Mouse (Mus musculus): ENCODE measurements around the gene Naa80. TPM values are rescaled to one million over a fixed set of nuclear protein-coding genes. Genes with fewer than 3 reads are reported as not detected.

Naa80 gene
- 97.2 and 99.9 TPM in 2 replicates for polyA plus RNA-seq (2012; rRNA removed)

GRCm38 (mm10) chr9:107578587-107578986, at the start of gene Naa80:
Gene Naa80, plus strand, starts transcription at chr9:107578887.

DNA sequence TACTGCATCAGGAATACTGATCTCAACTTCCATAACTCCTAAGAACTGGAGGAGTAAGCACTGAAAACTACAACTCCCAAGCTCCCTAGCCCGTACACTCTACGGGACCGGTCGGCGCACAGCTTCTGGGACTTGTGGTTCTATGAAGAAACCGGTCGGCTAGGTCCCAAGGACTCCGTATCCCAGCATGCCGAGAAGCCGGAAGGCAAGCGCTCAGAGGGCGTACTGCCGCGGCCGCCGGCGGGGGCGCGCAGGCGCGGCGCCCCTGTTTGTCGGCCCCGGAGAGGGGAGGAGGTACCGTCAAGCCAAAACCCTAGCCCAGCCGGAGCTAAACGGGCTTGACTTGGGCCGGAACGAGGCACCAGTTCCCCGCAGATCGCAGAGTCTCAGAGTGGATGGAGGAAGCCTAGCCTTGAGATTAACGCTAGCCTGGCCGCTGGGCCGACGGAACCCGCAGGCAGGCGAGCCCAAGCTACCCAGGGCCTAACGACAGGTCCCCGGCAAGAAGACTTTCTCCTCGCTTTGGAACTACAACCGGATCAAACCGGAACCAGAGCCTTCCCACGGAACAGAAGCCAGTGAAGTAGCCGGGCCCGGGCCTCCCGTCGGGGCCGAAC, 44.8 kb upstream of the Naa80 start, which contains the start of gene Tmem115:
Gene Tmem115, plus strand, starts transcription at position 155 of the 617 bp plus-strand sequence.

DNA sequence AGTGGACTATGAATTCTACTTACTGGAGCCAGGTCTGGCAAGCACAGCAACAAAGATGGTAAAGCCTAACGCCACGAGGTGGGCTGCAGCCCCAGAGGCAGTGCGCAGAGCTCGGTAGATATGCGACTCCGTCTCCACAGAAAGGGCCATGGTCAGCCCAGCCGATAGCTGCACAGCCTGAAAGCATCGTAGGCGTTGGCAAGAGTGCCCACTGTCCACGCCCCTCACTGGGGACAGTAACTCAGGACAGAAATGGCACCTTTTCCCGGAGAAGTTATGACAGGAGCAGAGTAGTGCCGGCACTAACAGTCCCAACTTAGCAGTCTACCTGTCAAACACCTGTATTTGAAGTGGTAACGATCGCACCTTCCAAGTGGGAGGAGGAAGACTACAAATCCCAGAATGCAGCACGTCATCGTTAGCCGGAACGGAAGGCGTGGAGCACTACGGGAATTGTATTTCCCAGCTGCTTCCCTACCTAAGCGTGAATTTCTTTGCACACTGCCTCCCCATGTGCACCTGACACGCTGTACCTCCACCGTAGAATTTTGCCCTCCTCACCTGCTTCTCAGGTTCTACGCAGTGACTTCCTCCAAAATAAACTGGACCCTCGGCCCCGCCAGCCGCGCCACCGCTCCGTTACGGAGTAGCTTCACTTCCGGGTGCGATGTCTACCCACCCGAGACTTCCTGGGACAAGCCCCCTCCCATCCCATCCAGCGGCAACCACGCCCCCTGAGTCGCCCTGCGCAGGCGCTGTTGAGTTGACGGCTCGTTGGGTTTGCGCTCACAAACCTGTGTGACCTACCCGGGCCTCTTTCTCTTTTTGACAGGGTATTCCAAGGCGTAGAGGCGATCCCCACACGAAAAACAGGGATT, 37.0 kb upstream of the Naa80 start, which contains the start of the genes Cyb561d2 and Nprl2:
Gene Cyb561d2, minus strand, starts transcription at position 720 of the 878 bp plus-strand sequence.
Gene Nprl2, plus strand, starts transcription at position 753 of the 878 bp plus-strand sequence.

GRCm38 (mm10) chr9:107547026-107547425, 31.7 kb upstream of the Naa80 start, which contains the start of gene Zmynd10:
Gene Zmynd10, plus strand, starts transcription at chr9:107547298.

DNA sequence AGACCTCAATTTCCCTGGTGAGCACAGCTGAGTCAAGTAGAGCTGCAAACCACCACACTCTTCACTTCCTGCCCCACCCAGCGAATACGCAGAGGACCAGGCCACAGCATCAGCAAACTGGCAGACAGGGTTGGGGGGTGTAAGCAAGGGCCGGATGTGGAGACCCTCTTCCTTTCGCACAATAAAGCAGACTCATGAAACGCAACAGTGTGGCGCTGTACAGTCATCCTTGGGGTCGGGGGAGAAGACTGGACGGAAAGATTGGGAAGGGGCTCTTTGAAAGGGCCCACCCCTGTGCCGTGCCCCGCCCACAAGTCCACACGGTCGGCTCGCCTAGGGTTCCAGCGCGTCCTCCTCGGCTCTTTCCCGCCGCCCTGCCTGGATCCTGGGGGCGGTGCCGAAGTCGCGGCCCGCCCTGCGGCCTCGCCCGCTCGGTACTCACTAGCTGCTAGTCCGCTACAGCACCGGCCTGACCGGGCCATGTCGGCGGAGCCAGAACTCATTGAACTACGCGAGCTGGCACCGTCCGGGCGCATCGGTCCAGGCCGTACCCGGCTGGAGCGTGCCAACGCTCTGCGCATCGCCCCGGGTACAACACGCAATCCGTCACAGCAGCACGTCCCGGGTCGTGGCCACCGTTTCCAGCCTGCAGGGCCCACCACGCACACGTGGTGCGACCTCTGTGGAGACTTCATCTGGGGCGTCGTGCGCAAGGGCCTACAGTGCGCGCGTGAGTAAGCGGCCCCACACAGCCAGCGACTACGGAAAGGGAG, 27.4 kb upstream of the Naa80 start, which contains the start of gene Rassf1:
Gene Rassf1, plus strand, starts transcription at position 439 of the 773 bp plus-strand sequence.

GRCm38 (mm10) chr9:107563029-107563581, 15.6 kb upstream of the Naa80 start, which contains the start of gene Tusc2:
Gene Tusc2, plus strand, starts transcription at chr9:107563255.

DNA sequence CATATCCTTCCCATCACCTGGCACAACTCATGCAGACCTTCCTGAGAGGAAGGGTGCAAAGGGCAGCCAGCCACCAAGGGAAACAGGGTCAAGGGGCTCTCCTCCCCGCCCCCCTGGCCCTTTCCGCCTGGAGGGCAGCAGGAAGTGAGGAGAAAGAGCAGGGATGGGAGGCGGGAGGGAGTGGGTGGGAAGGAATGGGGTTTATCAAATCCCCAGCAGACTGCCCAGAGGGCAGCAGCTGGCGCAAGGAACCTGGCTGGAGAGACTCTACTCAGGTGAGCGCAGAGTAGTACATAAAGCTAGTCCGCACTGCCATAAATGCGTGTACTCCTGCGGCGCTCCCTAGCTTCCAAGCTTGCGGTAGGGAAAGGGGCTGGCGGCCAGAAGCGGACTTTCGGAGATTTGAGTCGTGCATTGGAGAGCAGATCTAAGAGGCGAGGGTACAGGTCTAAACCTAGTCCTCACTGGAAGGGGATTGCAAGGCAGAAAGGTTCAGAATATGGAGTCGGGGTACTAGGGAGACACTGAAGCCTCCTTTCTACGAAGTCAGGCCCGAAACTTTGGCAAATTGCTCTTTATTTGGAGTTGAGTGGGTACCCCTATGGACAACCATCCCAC, 10.9 kb upstream of the Naa80 start, which contains the start of gene Hyal2:
Gene Hyal2, plus strand, starts transcription at position 244 of the 618 bp plus-strand sequence.

DNA sequence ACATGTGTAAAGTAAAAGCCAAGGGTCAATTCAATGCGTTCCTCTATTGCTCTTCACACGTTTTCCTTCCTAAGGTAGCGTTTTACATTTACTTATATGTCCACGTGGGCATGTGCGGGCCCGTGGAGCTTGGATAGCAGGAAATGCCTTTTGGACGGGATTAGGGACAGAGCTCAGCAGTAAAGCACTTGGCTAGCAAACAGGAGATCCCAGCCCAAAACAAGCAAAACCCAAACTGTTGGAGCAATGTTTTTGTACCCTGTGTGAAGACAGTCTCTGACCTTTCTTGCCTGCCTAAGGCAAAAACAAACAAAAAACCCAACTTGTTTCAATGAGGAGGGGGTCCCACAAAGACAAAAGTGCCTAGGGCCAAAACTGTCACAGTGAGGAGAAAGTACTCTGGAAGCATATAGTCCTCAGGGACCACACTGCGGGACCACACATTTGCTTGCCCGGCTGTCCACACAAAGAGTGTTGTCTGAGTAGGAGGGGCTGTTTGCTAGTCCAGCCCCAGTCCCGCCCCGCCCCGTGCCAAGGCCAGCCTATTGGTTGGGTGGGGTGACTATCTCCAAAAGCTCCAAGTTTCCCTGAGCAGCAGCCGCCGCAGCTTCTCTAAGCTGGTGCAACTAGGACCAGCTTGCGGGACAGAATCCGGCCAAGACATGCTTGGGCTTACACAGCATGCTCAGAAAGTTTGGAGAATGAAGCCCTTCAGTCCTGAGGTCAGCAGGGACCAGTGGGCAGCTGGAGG, 2.2 kb upstream of the Naa80 start, which contains the start of gene Hyal1:
Gene Hyal1, plus strand, starts transcription at position 571 of the 751 bp plus-strand sequence.

GRCm38 (mm10) chr9:107580501-107581317, 2.0 kb downstream of the Naa80 start, which contains the start of gene Hyal3:
Gene Hyal3, plus strand, starts transcription at chr9:107580818.

GRCm38 (mm10) chr9:107586974-107587832, 8.5 kb downstream of the Naa80 start, which contains the start of gene Ifrd2:
Gene Ifrd2, plus strand, starts transcription at chr9:107587642.

DNA sequence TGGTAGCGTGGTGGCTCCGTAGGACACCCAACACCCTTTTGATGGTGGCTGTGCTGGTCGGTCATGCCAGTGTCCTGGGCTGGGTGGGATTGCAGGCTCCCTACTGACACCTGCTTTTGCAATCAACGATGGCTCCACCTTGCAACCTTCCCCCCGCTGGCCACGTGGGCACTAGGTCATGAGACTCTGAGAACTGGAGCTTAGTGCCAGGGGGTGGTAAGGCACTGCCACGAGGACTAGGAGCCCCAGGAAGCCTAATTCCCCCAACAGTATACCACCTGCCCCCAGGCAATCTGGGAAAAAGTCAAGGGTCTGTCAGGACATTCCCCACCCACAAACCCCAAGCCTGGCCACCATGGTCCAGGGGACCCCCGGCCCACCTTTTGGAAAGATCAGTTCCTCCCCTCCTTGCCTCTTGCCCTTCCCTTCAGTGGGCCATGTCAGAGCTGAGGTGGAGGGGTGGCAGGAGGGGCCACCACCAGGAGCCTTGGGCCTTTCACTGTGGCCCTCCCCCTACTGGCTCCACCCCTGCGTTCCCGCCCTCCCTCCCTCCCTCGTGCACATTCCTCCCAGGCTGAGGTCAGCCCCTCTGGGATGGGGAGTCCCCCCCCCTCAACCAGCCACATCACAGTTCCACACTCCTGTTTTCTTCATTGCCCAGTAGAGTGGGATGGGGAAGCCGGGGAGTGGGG, 30.2 kb downstream of the Naa80 start, which contains the start of gene Sema3b:
Gene Sema3b, minus strand, starts transcription at position 489 of the 692 bp plus-strand sequence.

Other genes with a start within 250 kb of the Naa80 start
- 19.0 and 27.1 TPM in 2 replicates for gene Hemk1, start 240.5 kb upstream of the Naa80 start, polyA plus RNA-seq (2012; rRNA removed)
- 0.86 and 1.1 TPM in 2 replicates for gene 6430571L13Rik, start 238.3 kb upstream of the Naa80 start, polyA plus RNA-seq (2012; rRNA removed)
- gene Cacna2d2, start 179.3 kb upstream of the Naa80 start, polyA plus RNA-seq (2012; rRNA removed): 4.9 and 5.3 TPM in 2 replicates
- gene Tmem115, start 44.9 kb upstream of the Naa80 start, polyA plus RNA-seq (2012; rRNA removed): 86.5 and 92.7 TPM in 2 replicates
- gene Cyb561d2, start 36.7 kb upstream of the Naa80 start, polyA plus RNA-seq (2012; rRNA removed): 70.4 and 85.0 TPM in 2 replicates
- gene Nprl2, start 36.7 kb upstream of the Naa80 start, polyA plus RNA-seq (2012; rRNA removed): 31.6 and 40.4 TPM in 2 replicates
- 13.6 and 15.0 TPM in 2 replicates for gene Zmynd10, start 31.6 kb upstream of the Naa80 start, polyA plus RNA-seq (2012; rRNA removed)
- 40.1 and 43.3 TPM in 2 replicates for gene Rassf1, start 27.3 kb upstream of the Naa80 start, polyA plus RNA-seq (2012; rRNA removed)
- gene Tusc2, start 15.6 kb upstream of the Naa80 start, polyA plus RNA-seq (2012; rRNA removed): 74.2 and 84.8 TPM in 2 replicates
- gene Hyal2, start 10.9 kb upstream of the Naa80 start, polyA plus RNA-seq (2012; rRNA removed): 121 and 127 TPM in 2 replicates
- 12.8 and 16.7 TPM in 2 replicates for gene Hyal1, start 2.0 kb upstream of the Naa80 start, polyA plus RNA-seq (2012; rRNA removed)
- 1.7 and 2.0 TPM in 2 replicates for gene Hyal3, start 1.9 kb downstream of the Naa80 start, polyA plus RNA-seq (2012; rRNA removed)
- gene Ifrd2, start 8.8 kb downstream of the Naa80 start, polyA plus RNA-seq (2012; rRNA removed): 62.0 and 68.5 TPM in 2 replicates
- gene Sema3b, start 30.3 kb downstream of the Naa80 start, polyA plus RNA-seq (2012; rRNA removed): 33.8 and 37.7 TPM in 2 replicates
- 769 and 826 TPM in 2 replicates for gene Gnai2, start 56.5 kb downstream of the Naa80 start, polyA plus RNA-seq (2012; rRNA removed)
- gene Slc38a3, start 90.6 kb downstream of the Naa80 start, polyA plus RNA-seq (2012; rRNA removed): 286 and 357 TPM in 2 replicates
- 0.17 and 0.21 TPM in 2 replicates for gene Gnat1, start 100.8 kb downstream of the Naa80 start, polyA plus RNA-seq (2012; rRNA removed)
- gene Sema3f, start 131.6 kb downstream of the Naa80 start, polyA plus RNA-seq (2012; rRNA removed): 123 and 153 TPM in 2 replicates
- gene Rbm5, start 192.1 kb downstream of the Naa80 start, polyA plus RNA-seq (2012; rRNA removed): 69.0 and 96.6 TPM in 2 replicates

Measured in ovary, adult 2 months (tissue).